Mouse (Mus musculus): ENCODE measurements at regions not wholly inside any gene's neighbourhood (a gene's known extent, or its start where the extent isn't known, plus 50 kb on each side); places are given as distances from the start of the nearest gene placed in this dataset.

DNA sequence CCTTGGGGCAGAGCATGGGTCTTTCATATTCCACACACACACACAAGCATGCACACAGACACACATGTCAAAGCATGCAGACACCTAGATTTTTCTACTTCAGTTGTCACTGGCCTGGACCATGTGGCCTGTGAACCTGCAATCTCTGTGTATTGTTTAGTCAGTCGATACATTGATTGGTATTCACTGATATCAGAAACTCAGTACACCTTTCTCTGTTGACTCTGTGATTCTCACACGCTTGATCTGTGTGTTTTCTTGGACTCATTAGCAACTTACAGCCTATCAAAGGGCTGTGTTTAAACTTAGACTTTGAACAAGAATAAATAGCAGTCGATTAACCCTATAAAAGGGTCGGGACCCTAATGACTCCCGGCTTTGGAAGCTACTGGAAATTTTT is 362.7 kb upstream of the Sall1 start:
- no peak for DNase-seq

DNA sequence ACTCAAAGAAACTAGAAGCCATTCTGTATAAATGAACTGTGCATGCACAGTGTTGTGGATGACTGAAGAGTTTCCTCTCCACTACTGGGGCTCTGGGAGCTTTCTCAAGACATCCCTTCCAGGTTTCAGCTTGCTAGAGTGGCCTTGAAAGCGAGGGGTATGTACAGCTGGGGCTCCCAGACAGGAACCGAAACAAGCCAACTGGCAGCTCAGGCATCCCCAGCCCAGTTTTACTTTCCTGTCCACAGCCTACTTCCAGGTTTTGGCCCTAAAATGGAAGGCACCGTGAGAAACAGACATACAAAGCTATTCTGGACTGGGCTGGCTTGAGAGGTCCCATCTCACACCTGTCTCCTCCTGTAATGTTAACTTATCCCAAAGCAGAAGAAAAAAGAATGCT is 360.3 kb upstream of the Sall1 start:
- no peak for DNase-seq

DNA sequence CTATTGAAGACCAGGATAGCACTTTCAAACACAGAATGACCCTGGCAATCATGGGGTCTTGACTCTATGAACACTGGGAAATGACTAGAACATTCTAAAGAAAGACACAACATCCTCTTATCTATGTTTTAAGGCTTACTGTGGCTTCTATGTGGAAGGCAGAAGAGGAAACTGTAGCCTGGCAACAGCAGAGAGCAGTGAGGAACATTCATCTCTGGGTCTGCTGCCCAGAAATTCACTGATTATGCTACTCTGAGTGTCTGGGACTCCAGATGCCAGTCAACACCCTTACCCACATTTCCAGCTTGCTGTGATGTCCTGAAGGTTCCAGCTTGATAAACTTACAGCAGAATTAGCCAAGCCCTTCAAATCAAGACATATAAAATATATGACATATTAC is 352.7 kb upstream of the Sall1 start:
- DNase-seq: no peak

DNA sequence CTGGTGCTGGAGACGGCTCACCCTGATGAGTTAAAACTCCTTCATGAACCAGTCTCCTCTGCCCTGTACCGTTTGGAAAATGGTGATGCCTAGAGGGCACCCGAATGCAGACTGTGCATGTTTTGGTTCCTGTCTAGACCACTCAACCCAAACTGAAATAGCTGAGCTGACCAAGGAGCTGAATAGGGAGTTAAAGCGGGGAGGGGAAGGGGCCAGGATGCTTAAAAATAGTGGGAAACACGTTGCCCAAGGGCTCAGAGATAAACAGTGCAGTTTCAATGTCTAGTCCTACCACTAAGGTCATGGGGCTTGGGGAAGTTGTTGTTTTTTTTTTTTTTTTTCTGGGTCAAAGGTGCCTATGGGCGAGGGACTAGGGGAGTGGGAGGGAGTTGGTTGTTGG is 348.8 kb upstream of the Sall1 start:
- no peak for DNase-seq

DNA sequence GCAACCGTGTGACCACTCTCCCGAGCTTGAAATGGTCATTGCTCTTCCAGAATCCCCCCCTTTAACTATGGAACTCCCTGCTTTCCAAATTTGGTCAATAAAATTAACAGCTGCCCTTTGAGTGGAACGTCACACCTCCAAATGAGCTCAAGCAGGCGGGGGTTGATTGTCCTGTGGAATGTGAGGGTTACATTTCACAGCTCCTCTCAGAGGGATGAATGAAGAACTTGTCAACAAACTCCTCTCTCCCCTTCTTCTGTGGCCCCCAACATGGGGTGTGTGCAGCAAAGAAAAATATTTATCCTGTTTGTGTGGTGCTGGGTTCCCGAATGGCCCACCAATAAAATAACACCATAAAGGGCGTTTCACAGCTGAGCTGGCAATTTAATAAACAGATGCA is 344.8 kb upstream of the Sall1 start:
- no peak for DNase-seq

DNA sequence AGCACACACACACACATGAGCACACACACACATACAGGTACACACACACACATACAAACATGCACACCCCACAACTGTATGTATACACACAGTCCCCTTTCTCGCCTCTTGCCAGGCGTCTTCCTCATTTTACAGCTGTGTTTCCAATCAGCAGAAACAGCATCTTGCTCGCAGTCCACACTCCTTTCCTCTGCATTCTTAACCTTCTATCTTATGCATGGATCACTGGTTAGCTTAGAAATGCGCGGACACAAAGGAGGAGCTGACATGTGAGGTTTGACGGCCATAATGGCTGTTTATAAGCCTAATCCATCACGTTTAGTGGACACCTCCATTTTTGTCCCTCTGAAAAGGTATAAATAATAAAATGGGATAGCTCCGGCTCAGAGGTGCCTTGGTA is 343.3 kb upstream of the Sall1 start:
- DNase-seq: no peak

DNA sequence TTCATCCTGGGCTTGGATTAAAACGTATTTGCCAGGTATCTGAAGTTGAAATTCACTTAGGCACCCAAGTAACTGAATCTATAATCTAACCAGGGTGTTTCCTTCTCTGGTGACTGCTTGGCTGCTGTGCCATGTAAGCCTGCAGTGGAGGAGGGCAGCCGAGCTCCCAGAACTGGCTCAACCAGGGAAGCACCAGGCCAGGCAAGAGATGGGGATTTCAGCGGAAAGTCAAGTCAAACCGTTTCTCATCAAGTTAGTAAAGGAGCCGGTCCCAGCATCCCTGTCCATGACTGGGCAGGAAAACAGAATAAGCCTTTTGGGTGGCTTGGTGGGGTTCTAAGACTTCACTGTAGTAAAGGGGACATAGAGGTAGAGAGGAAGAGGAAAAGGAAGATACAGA is 341.1 kb upstream of the Sall1 start:
- no peak for DNase-seq

DNA sequence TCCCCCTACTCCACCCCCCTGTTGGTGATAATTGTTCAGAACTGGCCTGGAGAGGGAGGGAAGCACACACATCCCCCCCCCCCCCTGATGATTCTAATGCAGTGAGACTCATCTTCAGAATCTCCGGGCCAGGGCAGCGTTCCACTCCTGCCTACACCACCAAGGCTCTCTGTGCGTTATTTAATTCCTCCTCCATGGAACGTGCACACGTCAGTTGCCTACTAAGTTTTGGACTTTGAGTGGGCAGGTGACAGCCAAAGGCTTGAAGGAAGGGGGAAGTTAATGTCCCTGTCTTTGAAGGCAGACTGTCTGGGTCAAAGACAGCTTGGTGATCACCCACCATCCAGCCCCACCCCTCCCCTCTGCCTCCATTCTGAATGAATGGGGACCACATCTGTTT is 339.8 kb upstream of the Sall1 start:
- DNase-seq: no peak

DNA sequence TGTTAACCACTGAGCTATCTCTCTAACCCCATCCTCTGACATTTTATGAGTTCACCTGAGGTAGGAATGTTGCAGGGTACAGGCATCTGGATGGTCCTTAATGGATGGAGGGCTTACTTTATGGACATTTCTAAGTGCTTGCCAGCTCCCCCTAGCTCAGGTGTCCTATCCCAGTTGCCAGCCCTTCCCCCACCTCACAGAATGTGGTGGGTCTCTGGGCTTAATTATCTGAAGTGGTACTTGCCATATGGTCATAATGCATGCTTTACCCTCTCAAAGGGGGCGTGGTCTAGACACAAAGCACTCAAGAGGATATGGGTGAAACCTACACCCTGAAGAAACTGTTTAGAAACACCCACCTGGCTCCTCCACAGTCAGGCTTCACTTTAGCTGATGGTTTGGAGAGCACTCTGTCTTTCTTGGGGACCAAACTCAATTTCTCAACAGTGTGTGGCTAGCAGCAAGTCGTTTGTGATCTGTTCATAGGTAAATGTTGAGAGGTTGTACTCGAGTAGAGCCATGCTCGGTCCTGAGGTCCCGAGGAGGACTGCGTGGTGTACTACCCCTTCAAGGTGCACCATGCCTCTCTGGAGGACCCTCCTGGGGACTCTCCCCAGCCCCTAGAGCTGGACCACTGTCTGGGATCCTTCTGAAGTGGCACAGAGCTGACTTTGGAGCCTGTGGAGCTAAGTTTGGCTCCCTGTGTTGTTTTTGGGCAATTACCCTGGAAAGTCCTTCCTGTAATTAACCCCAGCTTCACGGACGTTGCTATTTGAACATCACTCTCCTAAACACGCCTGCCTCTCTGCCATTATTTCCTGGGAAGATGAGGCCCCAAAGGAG is 338.8 kb upstream of the Sall1 start:
- DNase-seq: no peak

DNA sequence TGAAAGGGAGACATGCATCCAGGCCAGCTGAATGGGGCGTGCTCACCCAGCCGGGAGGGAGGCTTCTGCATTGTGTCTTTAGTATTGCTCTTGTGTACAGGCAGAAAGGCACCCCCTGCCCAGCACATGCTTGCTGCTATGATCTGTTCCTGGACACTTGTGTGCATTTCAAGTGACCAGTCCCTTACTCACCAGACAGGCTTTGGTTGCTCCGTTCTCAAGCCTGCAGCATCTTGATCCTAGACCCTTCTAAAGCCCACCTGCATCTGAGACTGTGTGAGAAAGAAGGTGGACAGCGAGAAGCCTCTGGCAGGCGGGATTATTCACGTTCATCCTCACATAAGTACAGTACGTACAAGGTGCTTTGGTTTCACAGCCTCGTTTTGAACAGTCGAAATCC is 336.5 kb upstream of the Sall1 start:
- DNase-seq: no peak

DNA sequence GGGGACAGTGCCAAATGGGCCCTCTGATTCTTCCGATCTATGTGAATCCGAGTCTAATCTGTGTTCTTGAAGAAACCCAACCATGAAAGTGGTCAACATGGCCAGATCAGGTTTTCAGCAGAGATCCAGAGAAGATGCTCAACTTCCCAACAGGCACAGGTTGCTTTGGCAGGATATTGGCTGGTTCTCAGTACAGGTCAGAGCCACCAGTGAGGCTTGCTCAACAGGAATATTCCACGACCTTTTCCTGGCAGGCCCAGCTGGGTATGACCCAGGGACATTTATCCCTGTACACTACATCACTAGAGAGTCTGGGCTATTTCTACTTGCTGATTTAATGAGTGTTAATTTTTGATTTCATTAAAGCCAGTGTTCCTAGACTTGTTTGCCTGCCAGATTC is 328.8 kb upstream of the Sall1 start:
- no peak for DNase-seq

DNA sequence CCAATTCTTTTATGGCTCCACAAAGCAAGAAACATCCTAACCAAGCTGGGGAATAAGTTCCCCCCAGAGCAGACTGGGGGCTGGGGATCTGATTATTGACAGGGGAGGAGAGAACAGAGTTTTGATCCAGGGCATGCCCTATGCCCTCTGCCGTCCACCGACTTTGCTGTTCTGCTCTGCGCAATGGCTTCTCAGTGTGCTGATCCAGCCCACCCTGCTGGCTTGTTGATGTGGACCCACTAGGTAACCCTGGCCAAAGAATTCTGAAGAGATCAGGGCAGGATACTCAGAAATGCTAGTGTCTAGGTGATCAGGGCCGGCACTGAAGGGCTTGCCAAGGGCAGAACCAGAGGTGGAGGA is 327.8 kb upstream of the Sall1 start:
- no peak for DNase-seq

DNA sequence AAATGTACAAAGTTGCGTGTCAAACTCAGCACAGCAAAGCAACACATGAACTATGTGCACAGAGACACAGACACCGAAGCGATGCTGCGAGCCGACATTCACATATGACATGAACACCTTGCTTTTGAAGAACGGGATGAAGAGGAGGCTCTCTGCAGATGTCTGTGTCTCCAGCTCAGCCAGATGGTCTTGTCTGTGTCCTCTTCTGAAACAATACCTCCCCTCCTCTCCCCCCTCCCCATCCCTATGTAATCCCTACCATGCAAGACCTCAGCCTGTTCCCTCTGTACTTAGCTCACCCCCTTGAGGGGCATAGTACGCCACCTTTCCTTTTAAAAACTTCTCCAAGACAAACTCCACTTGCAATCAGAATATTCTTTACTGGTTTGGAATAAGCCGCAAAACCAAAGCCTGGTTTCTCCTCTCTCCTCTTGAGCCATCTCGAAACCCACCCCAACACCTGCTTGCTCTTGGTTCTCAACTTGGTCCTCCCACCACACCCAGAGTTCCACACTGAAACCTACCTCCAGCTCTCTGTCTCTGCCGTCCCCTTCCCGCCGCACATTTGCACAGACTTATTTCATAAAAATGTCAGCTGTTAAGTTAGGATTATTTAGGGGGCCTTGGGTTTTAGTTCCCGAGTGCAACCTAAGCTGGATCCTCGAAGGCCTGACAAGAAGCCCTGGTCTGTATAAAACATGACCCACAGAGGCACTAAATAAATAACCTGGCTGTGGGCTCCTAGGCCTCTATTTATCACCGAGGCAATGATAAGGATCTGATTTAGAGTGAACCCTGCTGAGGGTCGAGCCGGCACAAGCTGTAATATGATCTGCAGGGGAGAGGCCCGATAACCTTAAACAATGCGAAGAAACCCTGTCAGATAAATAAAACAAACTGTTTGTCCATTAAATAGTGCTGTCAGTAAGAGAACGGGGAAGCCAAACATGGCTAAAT is 327.1 kb upstream of the Sall1 start:
- DNase-seq: no peak

DNA sequence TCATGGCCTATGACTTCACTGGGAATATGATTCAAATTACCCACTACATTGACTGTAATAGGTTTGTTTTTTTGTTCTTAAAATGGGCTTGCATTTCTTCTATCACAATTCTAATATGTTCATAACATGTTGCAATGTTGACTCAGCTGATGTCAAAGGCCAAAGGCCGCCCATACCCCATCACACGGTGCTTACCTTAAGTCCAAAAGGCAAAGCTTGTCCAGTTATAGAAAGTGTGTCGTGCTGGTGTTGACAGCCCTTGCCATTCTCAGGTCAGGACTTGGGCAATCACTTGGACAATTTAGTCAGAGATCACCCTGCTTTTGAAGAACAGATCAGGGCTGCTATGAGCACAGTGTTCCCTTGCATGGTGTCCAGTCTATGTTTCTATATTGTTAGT is 321.5 kb upstream of the Sall1 start:
- no peak for DNase-seq

DNA sequence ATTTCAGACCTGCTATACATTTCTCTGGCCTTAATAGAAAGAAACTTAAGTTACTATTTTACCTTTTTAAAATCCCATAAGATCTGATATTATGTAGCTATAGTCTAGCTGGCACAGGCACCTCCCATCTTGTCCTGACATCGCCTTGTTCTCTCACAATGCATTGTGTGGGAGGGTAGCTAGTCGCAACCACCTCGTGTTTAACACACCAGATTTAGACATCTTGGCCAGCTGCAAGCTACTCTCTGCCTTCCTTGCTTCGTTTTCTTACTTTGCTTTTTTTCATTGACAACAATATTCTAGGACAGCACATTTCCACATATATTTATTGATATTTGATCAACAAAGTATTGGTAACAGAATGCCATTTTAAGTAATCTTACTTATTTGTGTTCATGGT is 314.4 kb upstream of the Sall1 start:
- DNase-seq: no peak

DNA sequence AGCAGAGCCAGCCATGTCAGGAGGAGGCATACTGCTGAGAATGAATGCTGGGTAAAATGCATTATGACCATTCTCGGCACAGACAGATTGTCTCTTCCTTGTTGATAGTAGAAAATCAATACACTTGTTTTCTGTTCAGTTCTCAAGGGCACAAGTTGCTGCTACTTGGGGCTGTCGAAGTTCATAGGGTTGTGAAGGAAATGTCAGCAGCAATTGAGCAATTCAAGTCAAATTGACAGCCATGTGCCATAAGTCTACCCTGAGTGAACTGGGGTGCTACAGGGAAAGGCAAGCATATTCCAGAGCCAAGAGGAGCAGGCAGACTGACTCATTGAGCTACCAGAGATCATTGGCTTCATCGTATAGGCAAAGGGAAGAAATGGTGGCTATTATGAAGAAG is 301.6 kb upstream of the Sall1 start:
- no peak for DNase-seq

DNA sequence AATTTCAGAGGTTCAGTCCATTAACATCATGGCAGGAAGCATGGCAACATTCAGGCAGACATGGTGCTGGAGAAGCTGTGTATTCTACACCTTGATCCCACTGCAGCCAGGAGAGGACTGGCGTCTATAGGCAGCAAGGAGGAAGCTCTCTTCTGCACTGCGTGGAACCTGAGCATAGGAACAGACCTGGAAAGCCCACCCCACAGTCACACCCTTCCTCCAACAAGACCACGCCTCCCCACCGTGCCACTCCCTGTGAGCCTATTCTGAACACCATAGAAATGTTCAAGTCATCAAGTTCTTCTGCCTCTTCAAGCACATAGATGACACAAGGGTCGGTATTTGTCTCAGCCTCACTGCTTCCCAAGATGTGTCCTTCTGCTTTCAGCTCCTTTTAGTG is 297.7 kb upstream of the Sall1 start:
- DNase-seq: no peak

DNA sequence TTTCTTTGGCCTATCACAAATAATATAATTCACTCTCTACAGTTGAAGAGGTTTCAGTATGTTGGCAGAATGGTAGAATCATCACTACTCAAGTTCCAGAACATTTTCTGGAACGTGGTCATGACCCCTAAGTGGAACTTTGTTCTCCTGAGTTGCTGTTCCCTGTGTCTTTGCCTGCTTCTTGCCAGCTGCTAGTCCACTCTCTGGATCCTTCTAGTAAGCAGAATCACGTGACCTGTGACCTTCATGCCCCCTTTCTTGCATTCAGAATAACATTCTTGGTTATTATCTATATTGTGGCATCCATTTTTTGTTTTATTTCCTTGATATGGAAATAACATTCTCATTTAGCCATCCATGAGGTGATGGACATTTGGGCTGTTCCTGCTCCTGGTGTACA is 291.5 kb upstream of the Sall1 start:
- no peak for DNase-seq

DNA sequence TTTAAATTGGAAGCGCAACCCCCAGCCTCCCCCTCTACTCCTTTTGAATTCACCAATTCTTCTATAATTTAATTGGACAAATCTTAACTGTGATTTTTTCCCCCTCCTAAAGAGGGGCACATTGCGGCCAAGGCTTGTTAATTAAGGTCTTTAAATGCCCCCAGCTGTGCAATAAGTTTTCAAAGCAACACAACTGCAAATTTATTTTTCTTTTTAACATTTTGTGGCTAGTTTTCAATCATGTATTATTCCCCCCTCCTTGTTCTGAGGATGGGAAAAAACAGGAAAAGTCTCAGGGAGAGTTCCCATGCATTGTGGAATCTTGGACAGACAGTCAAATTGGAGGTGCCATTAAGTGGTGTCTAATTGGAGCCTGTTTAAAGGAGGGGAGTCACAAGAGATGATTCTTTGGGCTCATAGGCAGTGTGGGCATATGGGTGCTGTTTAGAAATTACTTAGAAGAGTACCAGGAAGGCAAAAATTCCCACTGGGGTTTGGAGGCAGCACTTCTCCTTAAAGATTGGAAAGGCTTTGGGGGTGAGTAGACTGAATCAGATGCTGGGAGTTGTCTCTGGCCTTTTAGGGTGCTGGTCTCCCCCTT is 281.9 kb upstream of the Sall1 start:
- DNase-seq: no peak

DNA sequence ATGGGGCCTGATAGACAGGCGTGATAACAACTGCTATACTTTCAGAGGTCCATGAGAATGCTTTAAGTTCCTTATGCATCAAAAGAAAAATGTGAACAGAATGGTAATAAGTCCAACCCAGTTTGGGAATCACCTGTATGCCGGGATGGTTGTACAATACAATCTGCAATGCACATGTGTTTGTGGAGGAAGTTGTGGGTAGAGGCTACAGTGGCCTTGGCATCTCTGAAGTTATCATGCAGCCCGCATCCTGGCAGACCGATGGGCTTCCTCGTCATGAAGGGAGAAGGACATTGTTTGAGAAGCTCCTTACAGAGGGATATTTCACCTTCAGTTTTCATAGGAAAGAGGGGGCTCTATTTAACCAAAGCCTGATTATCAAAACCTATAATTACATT is 281.3 kb upstream of the Sall1 start:
- DNase-seq: no peak

DNA sequence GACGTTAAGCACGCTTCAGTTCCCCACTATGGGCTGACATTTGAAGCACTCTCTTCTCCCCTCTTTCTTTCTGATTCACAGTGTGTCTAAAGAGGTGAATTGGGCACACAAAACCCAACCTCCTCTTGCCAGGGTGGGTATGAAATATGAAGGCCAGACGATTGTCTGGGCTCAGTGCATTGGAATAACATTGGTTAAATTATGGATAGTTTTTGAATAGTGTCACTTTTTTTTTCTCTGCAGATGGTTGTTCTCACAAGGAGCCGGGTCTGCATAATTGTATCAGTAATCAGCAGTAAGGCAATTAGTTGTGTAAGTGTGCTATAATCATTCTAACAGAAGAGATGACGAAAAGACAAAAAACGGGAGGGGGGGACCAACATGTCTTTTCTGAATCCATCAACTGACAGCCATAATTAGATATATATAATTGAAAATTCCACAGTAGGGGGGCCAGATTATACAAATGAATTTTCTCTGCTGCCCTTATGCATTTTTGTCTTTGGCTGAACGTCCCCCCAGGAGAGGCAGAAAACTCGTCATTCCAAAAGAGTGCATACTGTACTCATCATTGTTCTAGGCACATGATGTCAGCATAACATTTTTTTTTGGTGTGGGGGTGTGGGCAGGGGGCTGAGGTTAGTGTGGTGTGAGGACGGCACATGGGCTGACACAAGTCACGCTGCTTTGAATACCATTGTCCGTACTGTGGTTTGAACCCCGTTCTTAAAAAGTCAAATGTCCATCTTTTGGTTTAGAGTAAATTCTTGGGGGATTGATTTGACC is 280.7 kb upstream of the Sall1 start:
- DNase-seq: no peak

DNA sequence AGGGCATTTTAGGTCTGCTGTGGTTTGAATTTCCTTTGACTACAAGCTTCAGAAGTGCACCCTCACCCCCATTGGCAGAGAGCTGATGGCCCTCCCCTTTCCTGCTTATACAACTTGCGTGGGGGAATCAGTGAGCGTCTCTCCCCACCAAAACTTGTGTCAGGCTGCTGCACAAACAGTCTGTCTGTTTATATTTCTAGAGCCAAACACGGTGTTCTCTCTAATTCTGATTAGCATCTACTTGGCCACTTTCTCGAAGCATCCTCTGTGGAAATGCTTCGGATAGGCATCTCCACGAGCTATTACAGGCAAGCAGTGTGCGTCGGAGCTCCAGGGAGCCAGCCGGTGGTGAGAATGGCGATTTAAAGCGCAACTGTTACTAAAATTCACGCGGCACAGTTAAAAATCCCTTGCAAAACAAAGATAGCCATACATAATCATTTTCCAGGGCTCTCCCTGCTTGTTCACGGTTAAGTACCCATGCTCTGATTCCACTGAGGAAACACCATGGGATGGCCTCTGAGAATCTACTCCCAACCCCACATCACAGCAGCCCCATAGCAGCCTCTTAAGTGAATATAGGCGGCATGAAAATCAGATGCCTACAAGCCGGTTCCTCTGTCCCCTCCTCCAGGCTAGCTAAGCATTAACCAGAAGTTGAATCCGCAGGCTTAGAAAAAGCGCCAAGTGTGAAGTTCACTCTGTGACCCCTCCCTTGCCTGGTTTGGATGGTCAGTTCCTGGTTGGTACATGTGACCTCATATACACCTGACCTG is 273.7 kb upstream of the Sall1 start:
- DNase-seq: no peak

Measured in cerebellum, adult 9-11 months (tissue).